Mouse (Mus musculus) C2C12 (cell line): ENCODE data around the gene A930004D18Rik. TPM values are rescaled to one million over a fixed set of nuclear protein-coding genes. Genes with fewer than 3 reads are reported as not detected.

Source experiments
- H3K27me3 ChIP-seq: one replicate; pipeline ENCODE4 v1.6.1; 2011; ENCODE audit not compliant: control insufficient read depth, insufficient read depth, insufficient read length
- H3K36me3 ChIP-seq: one replicate; pipeline ENCODE4 v1.6.1; 2011; ENCODE audit not compliant: control insufficient read depth, insufficient read depth
- H3K4me3 ChIP-seq: one replicate; pipeline ENCODE4 v1.5.1; 2011; ENCODE audit warnings: mild to moderate bottlenecking, control low read depth; ENCODE audit not compliant: poor library complexity, insufficient read depth, severe bottlenecking
- H3K79me2 ChIP-seq: one replicate; pipeline ENCODE4 v1.6.1; 2011; ENCODE audit not compliant: control insufficient read depth, insufficient read depth
- H3K79me3 ChIP-seq: one replicate; pipeline ENCODE4 v1.6.1; 2011; ENCODE audit warnings: low read depth, control low read depth
- H3ac ChIP-seq: one replicate; pipeline ENCODE3; 2011; ENCODE audit warnings: low read depth; ENCODE audit not compliant: control insufficient read depth, insufficient read length
- CEBPB ChIP-seq: IDR thresholded peaks from one replicate; pipeline ENCODE4 v1.6.1; 2011; ENCODE audit warnings: low read depth, mild to moderate bottlenecking, control low read depth, moderate library complexity
- CTCF ChIP-seq: IDR thresholded peaks from one replicate; pipeline ENCODE4 v1.5.1; 2011; ENCODE audit not compliant: control insufficient read depth, insufficient read depth, insufficient read length
- FOSL1 ChIP-seq: IDR thresholded peaks from one replicate; pipeline ENCODE4 v1.8.0; 2011; ENCODE audit warnings: mild to moderate bottlenecking, low read length; ENCODE audit not compliant: poor library complexity, insufficient read depth, severe bottlenecking
- MAX ChIP-seq: IDR thresholded peaks from one replicate; pipeline ENCODE4 v1.6.1; 2011; ENCODE audit warnings: mild to moderate bottlenecking, control low read depth
- MYOD1 ChIP-seq: IDR thresholded peaks from one replicate; pipeline ENCODE4 v1.6.1; 2011; ENCODE audit warnings: low read depth; ENCODE audit not compliant: control insufficient read depth, insufficient read length
- MYOG ChIP-seq: IDR thresholded peaks from one replicate; pipeline ENCODE4 v1.6.1; 2011; ENCODE audit not compliant: control insufficient read depth, insufficient read length; ENCODE audit errors: extremely low read depth
- USF1 ChIP-seq: IDR thresholded peaks from one replicate; pipeline ENCODE4 v1.6.1; 2011; ENCODE audit warnings: low read depth, mild to moderate bottlenecking, control low read depth, moderate library complexity
- polyA plus RNA-seq: library from polyadenylated mRNA; unstranded; fragments of >200 nt; fragmentation: generic; extraction: Trizol; gene quantifications from one replicate; pipeline ENCODE4 v1.2.1, GENCODE M21; 2012; ENCODE audit warnings: missing spikeins

A930004D18Rik gene
- polyA plus RNA-seq, 1 experiment: 3.9 TPM

GRCm38 (mm10) chr2:18055929-18056785 is 18.6 kb upstream of the A930004D18Rik start:
- H3K79me2 ChIP-seq: peaks cover 7% of the 10 kb centered on the region
- TF ChIP-seq CEBPB (no peak), MYOD1 (no peak), MAX (no peak), FOSL1 (no peak), USF1 (no peak), CTCF (no peak), MYOG (no peak)
- H3K27me3 ChIP-seq: no peaks in the 10 kb centered on the region
- no peaks in the 10 kb centered on the region for H3K36me3 ChIP-seq
- H3K4me3 ChIP-seq: peak overlapping the region; percentile 64
- no peaks in the 10 kb centered on the region for H3K79me3 ChIP-seq
- peak overlapping the region; percentile 75 for H3ac ChIP-seq

- Histone ChIP-seq H3K79me2 (peaks cover 7% of the 10 kb centered on the region), H3ac (peak within 1 kb of the TSS; percentile 75), H3K36me3 (no peaks in the 10 kb centered on the region), H3K79me3 (no peaks in the 10 kb centered on the region), H3K4me3 (peak within 1 kb of the TSS; percentile 64), H3K27me3 (no peaks in the 10 kb centered on the region)
- TF ChIP-seq CEBPB (no peak), MAX (no peak), MYOG (no peak), USF1 (no peak), FOSL1 (no peak), MYOD1 (no peak), CTCF (no peak)
These were observed 17.7 kb upstream of the A930004D18Rik start, which contains the start of gene Mllt10 for GRCm38 (mm10) chr2:18055016-18055928. Gene Mllt10 (plus strand): TSS chr2:18055237.

- no peaks in the 10 kb centered on the region for H3K79me3 ChIP-seq
- H3K79me2 ChIP-seq: peaks cover 7% of the 10 kb centered on the region
- no peak overlapping the region for H3ac ChIP-seq
- H3K4me3 ChIP-seq: no peak overlapping the region
- no peak for TF ChIP-seq CEBPB
- TF ChIP-seq MYOD1: no peak
- TF ChIP-seq USF1: no peak
- TF ChIP-seq MAX: no peak
- TF ChIP-seq FOSL1: no peak
- no peak for TF ChIP-seq MYOG
- no peak for TF ChIP-seq CTCF
- no peaks in the 10 kb centered on the region for H3K27me3 ChIP-seq
- H3K36me3 ChIP-seq: no peaks in the 10 kb centered on the region
These were observed 16.5 kb upstream of the A930004D18Rik start for GRCm38 (mm10) chr2:18053951-18054530.

- no peak overlapping the region for H3K4me3 ChIP-seq
- no peaks in the 10 kb centered on the region for H3K79me3 ChIP-seq
- no peak overlapping the region for H3ac ChIP-seq
- TF ChIP-seq FOSL1: no peak
- TF ChIP-seq MYOD1: no peak
- no peak for TF ChIP-seq CEBPB
- no peak for TF ChIP-seq USF1
- no peak for TF ChIP-seq MAX
- no peak for TF ChIP-seq CTCF
- no peak for TF ChIP-seq MYOG
- H3K27me3 ChIP-seq: no peaks in the 10 kb centered on the region
- peaks cover 7% of the 10 kb centered on the region for H3K79me2 ChIP-seq
- H3K36me3 ChIP-seq: no peaks in the 10 kb centered on the region
These were observed 15.9 kb upstream of the A930004D18Rik start for GRCm38 (mm10) chr2:18053243-18053950.
